Mouse (Mus musculus) retina, postnatal 1 day (tissue): Measurements from ENCODE around the gene Mttp.

Source experiments
- DNase-seq: peaks from one replicate; pipeline ENCODE4 v3.0.0-alpha.2; 2012

The Mttp gene

DNA sequence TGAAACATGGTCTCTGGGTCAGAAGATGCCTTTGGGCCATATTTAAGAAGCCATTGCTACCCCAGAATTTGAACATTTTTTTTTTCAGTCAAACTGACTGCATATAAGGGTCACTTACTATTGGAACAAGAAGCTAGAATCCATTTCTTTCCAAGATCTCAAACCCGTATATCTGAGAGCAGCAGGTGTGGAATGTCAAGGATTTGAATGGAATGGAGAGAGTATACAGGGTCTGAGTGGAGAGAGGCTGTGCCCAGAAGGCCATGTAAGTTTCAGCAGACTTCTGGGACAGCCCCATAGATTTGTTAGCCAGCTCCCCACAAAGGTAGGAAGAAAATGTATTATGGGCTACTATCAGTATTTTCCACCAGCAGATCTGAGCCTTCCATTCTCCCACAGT, 66.1 kb downstream of the Mttp start:
- DNase-seq, result no peak

DNA sequence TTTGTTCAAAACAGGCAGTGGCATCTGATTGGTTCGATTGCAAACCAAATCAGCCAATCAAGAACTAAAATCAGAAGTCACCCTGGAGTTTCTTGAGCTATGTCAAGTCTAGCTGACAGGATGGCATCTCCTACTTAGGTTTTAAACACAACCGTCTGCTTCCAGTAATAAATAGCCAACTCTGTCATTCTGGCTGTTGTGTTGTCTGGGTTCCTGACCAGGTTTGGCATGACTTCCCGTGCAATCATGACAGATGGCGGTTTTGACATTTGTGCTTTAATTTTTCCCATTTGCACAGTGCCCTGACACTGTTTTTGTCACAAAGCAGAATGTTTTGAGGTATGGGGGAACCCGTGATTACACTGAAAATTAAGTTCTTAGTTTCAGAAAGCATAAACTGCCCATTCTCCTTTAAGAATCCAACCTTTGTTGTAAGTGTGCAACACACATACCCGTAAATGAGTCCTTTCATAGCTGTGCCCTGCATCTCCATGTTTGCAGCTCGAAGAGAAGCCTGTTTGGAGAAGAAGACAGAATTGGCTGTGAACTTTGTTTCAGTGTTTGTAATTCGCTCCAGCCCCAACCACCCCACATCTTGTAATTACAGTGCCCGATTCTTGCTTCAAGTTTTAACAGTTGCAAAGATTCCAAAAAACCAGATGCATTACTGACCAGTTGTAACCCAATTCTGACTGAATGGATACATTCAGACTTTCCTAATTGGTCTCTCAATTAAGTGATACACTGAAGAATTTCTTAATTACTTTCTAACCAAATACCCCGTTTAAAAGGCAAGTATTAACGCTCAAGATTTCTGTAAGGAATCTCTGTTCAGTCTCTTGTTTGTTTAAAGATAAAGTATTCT, 67.1 kb downstream of the Mttp start:
- peak; percentile 82 for DNase-seq

DNA sequence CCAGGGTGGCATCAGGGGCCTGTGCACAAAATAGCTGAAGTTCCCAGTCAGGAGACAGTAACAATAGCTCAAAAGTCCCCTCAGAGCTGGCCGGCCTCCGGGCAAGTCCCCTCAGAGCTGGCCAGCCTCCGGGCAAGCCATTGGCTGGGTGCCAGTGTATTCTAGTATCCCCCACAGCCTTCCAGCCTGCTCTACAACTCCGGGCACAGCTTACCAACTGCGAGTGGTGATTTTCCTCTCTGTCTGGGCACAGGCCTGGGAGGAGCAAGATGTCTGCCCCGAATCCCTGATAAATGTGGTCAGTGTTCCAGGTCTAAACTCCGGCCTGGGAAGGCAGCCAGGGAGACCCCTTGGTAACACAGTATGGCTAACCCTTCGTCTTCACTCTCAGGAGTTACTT, 69.6 kb downstream of the Mttp start:
- DNase-seq, result peak; percentile 82

DNA sequence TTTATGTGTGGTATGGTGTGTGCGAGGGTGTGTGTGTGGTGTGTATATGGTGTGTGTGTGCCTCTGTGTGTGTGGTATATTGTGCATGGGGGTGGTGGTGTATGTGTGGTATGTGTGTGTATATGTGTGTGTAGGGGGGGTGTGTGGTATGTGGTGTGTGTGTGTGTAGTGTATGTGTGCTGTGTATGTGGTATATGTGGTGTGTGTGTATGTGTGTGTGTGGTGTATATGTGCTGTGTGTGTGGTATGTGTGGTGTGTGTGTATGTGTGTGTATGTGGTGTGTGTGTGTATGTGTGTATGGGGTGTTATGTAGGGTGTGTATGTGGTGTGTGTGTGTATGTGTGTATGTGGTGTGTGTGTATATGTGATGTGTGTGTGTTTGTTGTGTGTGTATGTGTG, 70.6 kb downstream of the Mttp start:
- DNase-seq, result no peak

DNA sequence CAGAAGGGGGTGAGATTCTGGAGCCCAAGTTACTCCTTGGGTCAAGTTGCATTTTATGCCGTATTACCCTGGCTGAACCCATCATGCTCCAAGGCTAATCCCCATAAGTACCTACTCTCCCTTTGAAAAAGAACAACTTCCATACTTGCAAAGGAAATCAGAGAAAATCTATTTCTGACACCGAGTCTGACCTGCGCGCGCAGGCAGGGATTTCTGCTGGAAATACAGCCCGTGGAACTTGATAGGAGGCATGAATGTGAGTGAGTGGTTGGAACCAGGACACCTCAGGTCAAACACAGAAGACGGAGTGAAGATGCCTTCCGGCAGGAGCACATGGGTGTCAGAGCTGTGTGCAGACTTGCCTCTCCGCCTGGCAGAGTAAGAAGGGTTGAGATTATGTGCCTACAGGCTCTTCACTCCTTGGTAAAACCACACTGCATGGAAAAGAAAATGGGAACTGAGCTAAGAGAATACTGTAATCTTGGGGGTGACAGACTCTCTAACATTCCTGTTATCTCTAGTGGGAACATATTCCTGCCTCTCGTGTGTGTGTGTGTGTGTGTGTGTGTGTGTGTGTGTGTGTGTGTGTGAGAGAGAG, 73.2 kb downstream of the Mttp start:
- DNase-seq, result no peak

DNA sequence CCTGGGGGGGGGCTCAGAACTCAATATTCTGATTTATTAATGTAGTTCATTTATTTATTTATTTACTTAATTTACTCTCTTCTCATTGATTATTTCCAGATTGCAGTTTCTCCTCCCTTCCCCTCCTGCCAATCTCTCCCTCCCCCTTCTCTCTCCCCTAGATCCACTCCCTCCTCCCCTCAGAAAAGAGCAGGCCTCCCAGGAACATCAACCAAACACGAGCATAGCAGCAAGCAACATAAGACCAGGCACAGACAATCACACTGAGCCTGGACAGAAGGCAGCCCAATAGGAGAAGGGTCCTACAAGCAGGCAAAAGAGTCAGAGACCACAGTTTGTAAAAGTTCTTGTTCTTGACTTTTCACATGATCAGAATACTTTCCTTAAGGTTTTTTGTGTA, 73.8 kb downstream of the Mttp start:
- peak; percentile 48 for DNase-seq

DNA sequence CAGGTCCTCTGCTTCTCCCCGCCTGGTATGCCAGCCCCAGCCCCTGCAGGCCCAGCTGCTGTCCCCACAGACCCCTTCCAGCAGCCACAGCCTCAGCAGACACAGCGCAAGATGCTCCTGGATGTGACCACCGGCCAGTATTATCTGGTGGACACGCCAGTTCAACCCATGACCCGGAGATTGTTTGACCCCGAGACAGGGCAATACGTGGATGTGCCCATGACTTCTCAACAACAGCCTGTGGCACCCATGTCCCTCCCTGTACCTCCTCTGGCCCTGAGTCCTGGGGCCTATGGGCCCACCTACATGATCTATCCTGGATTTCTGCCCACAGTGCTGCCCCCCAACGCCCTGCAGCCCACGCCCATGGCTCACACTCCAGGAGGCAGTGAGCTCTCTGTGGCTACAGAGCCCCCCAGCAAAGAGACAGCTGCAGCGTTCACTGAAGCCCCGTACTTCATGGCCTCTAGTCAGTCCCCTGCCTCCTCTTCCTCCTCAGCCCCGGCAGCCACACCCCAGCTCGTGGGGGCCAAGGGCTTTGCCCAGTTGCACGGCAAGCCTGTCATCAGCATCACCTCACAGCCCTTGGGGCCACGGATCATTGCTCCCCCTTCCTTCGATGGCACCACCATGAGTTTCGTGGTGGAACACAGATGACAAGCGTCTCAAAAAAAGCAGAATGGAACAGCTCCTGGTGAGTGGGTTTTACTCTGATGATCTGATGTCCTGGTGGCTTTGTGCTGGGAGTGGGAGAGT, 74.8 kb downstream of the Mttp start:
- no peak for DNase-seq

DNA sequence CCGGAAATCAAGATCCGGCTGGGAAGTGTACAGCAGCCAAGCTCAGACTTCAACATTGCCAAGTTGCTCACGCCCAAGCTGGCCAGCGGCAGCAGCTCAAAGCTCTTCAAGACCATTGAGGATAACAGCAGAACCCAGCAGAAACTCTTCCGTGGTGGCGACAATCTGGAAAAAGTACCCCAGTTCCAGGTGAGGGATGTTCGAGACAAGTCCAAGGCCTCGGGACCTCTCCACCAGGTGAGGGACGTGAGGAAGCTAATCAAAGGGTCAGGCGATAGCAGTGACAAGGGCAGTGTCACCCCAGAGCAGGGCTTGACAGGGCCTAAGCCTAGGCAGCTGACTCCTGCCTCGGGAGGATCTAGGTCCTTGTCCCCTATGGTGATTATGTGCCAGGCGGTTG, 76.7 kb downstream of the Mttp start:
- DNase-seq, result no peak

DNA sequence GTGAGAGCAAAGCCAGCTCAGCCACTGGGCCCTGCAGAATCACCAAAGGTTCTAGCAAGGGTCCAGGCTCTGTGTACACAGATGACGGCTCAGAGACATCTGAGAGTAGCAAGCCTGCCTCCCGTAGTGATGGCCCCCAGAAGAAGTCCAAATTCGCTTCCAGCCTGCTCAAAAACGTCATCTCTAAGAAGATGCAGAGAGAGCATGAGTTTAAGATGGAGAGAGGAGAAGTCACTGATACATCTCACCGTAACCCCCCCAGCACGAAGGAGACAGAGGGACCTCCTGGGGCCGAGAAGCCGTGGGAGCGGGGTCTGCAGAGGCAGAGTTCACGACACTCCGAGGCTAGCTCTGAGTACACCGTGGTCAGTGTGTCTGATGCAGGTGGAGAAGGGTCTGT, 77.5 kb downstream of the Mttp start, which contains the start of gene Gm5105:
Gene Gm5105 (minus strand): TSS at position 101 of the 400 bp plus-strand sequence.
- DNase-seq, result no peak

DNA sequence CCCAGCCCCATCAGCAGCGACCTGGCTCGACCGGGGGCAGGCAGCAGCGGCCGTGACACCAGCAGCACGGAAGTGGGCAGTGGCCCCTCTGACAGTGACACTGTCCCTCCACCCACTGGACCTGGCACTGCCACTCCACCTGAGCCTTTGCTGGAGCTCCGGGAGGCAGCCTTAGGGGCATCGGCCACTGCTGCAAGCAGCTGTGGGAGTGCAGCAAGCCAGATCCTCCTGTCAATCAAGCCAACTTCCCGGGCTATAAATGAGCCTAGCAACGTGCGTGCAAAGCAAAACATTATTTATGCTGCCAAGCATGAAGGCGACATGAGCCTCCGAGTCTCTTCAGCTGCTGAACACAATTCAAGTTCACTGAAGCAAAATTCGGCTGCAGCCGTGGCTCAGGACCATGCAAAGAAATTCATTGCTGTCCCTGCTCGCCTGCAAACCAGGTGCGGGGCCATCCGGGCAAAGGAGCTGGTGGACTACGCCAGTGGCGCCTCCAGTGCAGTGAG, 78.4 kb downstream of the Mttp start:
- DNase-seq, result peak; percentile 76

DNA sequence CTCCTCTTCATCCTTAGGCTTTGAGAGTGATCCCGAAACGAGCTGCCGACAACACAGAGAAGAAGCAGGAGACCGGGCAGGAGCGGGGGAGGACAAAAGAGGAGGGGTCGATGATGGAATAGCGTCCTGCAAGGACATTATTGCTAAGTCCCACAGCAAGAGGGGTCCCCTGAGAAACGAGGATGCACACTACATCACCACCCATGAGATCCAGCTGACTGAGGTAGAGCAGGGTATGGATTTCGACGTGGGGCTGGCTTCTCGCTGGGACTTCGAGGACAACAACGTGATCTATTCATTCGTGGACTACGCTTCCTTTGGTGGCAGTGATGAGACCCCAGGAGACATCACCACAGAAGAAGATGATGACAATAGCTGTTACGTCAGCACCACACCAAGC, 78.8 kb downstream of the Mttp start:
- no peak for DNase-seq

DNA sequence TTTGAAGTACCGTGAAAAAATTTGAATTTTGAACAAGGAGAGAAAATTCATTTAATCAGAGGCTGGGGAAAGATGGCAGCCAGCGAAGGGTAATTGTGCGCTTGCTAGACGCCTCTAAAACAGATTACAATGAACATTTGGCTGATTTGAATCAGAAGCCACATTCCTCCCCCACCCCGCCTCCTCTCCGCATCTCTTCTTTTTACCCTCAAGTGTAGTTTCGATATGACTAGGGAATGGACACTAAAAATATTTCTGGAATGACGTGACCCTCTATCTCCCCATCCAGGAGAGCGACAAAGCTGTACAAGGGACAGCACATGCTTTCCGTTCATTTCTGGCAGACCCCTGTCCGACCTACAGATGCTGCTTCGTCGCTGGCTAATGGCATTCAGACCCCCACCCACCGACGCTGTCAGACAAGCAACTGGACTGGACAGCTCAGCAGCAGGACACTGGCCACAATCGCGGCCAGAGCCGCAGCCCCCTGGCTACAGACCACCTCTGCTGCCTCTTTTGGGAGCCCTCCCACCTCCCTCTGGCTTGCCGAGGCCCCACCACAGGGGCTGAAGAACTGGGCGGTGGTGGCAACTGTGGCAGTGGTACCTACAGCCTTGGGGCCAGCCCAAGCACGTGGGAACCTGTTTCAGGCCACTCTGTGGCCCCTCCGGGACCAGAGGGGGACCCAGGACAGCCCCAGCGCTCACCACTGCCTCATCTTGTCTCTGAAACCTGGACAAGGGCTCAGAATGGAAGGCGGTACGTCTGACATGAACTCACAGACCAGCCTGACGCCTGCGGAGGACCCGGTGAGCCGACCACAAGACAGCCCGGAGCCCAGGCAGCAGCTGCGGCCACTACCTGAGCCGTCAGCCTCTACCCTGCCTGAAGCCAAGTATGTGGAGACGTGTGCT, 79.8 kb downstream of the Mttp start, which contains the start of gene 1110002E22Rik:
Gene 1110002E22Rik (plus strand): TSS at position 321 of the 914 bp plus-strand sequence.
- peak; percentile 40 for DNase-seq

DNA sequence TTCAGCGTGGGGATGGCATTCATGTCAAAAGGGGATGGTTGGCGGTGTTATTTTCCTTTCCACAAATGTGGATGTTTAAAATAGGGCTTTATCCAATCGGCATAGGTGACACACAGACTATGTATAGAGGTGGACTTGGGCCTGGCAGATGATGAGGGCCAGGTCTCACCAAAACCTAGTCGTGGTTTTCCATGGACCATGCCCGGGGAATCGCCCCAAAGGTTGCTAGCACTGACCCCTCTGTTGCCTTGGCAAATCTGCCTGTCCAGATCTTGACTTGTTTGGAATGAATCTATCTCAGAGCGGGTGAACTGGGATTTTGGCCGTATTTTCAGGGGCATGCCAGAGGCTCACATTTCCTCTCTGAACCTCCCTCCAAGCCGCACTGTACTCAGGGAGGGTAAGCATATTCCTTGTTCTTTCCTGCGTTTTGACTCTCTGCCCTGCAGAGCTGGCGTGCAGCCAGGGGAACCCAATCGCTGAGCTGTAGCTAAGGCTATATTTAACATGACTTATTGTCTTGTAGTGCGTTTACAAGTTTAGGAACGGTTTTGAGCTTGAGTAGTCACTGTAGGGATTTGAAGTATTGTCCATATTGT, 80.9 kb downstream of the Mttp start:
- no peak for DNase-seq

DNA sequence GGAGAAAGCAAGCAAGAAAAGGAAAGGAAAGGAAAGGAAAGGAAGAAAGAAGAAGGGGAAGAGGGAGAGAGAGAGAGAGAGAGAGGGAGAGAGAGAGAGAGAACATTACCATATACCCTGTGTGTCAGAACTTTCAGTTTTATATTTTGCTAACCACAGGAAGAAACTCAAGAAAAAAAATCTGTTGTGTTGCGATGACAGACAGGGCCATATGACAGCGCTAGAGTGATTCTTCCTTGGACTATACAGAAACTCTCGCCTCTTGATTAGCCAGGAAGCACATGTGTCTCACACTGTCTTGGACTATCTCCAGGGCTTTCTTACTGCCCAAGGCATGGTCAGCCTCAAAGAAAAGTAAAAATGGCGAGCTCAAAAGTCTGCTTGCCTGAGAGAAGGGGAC, 82.1 kb downstream of the Mttp start:
- no peak for DNase-seq

DNA sequence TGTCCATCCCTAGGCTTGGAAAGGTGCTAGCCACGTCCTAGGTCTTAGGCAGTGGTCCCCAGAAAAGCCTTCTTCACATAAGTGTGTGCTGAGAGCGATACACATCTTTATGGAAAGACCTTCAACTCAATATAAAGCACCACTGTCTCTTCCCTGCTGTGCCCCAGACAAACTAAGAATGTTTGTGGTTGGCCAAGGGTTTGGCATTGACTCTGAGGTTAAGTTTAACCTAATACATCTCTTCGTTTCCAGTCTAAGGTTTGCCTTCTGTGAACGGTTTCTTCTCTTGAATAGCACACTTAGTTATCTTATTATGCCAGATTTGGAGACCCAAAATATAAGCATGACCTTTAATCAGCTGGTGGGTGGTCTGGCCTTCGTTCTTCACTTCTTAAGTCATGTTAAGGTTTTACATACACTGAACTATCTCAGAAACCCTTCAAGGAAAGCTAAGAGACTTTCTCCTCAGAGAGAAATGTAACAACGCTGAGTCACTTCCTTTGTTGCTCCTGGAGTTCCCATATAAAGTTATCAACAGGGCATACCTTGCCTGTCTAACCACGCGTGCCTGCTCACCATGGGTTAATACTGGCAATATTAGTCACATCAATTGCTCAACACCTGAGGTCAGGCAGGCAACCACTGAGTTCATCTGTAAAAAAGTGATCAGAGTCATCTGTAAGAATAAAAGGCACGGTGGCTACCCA, 83.4 kb downstream of the Mttp start:
- DNase-seq, result no peak

DNA sequence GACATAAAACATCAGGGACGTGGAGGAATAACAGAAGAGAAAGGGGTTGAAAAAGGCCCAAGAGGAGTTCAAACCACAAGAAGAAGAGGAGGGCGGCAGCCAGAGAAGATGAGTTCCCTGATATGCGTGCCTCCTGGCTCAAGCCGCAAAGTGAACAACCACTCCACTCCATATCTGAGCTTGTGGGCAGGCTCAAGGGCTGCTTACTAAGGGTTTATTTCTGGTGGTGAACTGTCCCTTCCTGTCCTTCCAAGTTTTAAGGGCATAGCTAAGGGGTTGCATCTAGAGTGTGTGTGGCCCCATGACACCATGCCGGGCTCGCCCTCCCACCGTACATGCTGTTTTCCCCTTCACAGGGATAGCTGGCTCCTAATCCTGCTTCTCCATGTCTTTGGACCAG, 84.3 kb downstream of the Mttp start:
- no peak for DNase-seq

DNA sequence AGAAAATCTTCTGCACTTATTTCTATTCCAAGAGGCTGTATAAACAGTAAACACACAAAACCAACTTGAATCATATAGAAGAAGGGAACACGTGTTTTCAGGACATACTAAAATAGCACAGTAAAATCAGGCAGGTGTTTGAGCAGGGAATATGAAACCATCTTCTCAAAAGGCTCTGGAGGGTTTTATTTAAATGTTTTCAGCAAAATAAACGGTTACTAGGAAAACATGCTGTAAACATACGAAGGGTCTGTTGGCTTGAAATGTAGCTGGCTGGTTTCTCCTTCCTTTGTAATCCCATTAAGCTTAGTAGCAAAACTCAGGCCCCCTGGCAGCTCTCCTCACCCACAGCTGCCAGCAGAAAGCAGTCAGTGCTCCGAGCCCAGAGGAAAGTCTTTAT, 86.5 kb downstream of the Mttp start:
- no peak for DNase-seq

DNA sequence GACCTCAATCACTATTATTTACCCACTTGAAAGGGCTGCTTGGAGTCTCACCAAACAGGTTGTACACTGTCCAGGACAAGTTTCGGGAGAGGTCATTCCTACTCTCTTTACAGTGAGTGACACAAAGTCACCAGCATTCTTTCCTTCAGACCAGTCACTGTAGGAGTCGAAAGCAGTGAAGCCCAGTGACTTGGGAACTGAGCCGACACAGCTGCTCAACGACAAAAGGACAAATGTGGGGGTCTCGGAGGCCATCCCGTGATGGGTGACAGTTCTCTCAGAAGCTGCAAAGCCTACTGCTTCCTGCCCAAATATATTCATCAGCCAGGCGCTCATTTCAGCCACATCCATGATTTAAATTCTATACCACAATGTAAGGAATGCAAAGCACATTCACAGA, 87.8 kb downstream of the Mttp start:
- DNase-seq, result no peak

DNA sequence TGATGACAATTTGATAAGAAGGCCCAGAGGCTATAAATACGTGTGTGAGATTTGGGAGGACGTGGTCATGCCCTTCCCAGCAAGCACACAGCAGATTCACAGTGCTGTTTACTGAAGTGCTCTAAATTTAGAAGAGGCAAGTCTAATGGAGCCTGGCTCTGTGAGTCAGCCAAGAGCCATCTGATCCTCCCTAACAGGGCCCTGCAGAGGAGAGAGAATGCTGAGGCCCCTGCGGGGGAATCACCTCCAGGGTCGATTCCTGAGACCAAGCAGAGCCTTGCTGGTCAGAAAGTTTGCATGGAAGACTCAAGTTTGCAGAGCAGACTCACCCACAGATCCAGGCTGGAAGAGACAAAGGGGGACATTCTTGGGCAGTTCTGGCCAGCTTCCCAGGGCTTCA, 90.8 kb downstream of the Mttp start:
- no peak for DNase-seq

DNA sequence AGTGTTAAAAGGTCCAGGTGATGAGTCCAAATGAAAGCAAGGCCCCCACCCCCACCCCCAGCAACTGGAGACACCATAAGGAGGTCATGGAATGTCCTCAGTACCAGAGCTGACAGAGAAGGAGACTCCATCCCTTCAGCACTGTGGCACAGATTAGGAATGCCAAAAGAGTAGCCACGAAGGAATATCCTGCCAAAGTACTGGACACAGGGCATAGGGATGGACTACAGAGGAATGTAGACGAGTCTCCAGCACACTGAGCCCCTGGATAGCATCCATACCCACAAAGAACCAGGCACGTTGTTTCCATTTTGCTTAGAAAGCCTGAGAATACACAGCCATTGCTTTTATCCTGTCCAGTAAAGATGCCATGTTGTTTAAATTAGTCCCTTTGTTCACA, 93.3 kb downstream of the Mttp start:
- DNase-seq, result no peak

DNA sequence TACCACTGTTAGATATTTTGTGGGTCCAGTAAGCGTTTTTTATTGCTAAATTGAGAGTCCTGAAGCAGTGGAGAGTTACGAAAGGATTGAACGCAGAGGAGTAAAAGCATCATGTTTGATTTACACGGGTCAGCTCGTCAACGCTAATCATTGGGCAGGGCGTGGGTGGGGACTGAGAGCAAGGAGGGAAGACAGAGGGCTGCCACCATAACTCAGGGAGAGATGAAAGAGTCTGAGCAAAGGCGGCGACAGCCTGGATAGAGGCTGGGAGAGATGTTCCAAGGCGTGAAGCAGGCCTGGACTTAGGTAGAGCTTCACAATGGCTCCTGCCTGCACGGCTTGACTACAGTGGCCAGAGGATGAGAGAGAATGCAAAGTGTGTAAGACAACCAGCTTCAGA, 94.0 kb downstream of the Mttp start:
- no peak for DNase-seq
